Mouse (Mus musculus): ENCODE measurements at regions not wholly inside any gene's neighbourhood (a gene's known extent, or its start where the extent isn't known, plus 50 kb on each side); places are given as distances from the start of the nearest gene placed in this dataset.

- DNase-seq = no peak
These were observed 2472.7 kb upstream of the Gm7489 start for GRCm38 (mm10) chr15:51411966-51412365.

- DNase-seq = no peak
These were observed 2442.1 kb upstream of the Gm7489 start for GRCm38 (mm10) chr15:51442606-51443005.

GRCm38 (mm10) chr15:51469895-51470294 is 2414.8 kb upstream of the Gm7489 start:
- no peak for DNase-seq

GRCm38 (mm10) chr15:51471143-51471542 is 2413.6 kb upstream of the Gm7489 start:
- no peak for DNase-seq

GRCm38 (mm10) chr15:51472049-51472448 is 2412.7 kb upstream of the Gm7489 start:
- no peak for DNase-seq

- no peak for DNase-seq
These were observed 2402.8 kb upstream of the Gm7489 start for GRCm38 (mm10) chr15:51481856-51482255.

GRCm38 (mm10) chr15:51484207-51484606 is 2400.5 kb upstream of the Gm7489 start:
- peak; percentile 64 for DNase-seq

GRCm38 (mm10) chr15:51485554-51485953 is 2399.2 kb upstream of the Gm7489 start:
- no peak for DNase-seq

GRCm38 (mm10) chr15:51502058-51502741 is 2382.5 kb upstream of the Gm7489 start:
- no peak for DNase-seq

- DNase-seq = no peak
These were observed 2381.9 kb upstream of the Gm7489 start for GRCm38 (mm10) chr15:51502742-51503270.

GRCm38 (mm10) chr15:51503341-51503740 is 2381.4 kb upstream of the Gm7489 start:
- DNase-seq = no peak

GRCm38 (mm10) chr15:51504016-51504760 is 2380.5 kb upstream of the Gm7489 start:
- no peak for DNase-seq

- DNase-seq = no peak
These were observed 2379.9 kb upstream of the Gm7489 start for GRCm38 (mm10) chr15:51504789-51505188.

GRCm38 (mm10) chr15:51507126-51507525 is 2377.6 kb upstream of the Gm7489 start:
- no peak for DNase-seq

GRCm38 (mm10) chr15:51511319-51511718 is 2373.4 kb upstream of the Gm7489 start:
- no peak for DNase-seq

GRCm38 (mm10) chr15:51536317-51536716 is 2348.4 kb upstream of the Gm7489 start:
- no peak for DNase-seq

- DNase-seq = no peak
These were observed 2333.4 kb upstream of the Gm7489 start for GRCm38 (mm10) chr15:51551216-51551775.

GRCm38 (mm10) chr15:51558215-51558614 is 2326.5 kb upstream of the Gm7489 start:
- DNase-seq = no peak

- DNase-seq = no peak
These were observed 2319.2 kb upstream of the Gm7489 start for GRCm38 (mm10) chr15:51565543-51565942.

GRCm38 (mm10) chr15:51570631-51571030 is 2314.1 kb upstream of the Gm7489 start:
- no peak for DNase-seq

- no peak for DNase-seq
These were observed 2310.1 kb upstream of the Gm7489 start for GRCm38 (mm10) chr15:51574538-51575105.

GRCm38 (mm10) chr15:51583636-51584035 is 2301.1 kb upstream of the Gm7489 start:
- no peak for DNase-seq

GRCm38 (mm10) chr15:51586146-51586545 is 2298.6 kb upstream of the Gm7489 start:
- no peak for DNase-seq

All from kidney, postnatal 14 days (tissue).